Comparison of ENCODE assay signal across 10 mouse cellular contexts in the genomic region with DNA sequence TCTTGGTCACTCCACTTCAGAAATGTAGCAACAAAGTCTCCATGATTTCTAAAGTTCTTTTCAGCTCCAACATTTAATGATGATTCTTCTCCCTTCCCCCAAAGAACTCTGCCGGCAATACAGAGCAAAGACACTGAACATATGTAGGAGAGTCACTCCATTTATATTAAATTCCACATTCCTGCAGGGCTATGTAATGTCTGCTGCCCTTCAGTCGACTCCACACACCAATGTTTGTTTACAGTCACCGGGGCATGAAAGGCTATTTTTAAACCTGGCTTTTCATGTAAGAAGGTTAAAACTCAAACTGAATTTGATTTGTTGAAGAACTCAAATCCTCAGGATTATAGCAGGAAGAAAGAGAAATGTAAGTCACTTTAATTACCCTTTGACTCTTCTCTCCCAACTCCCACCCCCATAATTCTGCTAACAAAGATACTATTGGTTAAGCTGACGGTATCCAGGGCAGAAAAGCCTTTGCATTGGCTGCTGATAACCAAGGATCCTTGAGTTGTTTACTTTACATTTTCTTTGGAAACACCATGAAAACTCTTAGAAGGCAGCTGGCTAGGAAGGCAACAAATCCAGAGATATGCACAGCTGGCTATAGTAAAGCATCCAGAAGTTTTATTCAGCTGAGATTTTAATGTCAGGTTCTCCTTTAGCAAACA.
DNase-seq lines count a peak whose midpoint lies in the region.
"Had no signal": no experiment of that assay in that cellular context is flagged by ENCODE, and none has a peak within 500 bp of the region (broad histone marks: within the 10 kb centered on the region; RNA-seq: fewer than 3 reads in every experiment).

No protein-coding gene starts in this region.

- DNase-seq in kidney, adult 11 months, result peak; percentile 34
- DNase-seq in kidney, adult 18-20 months, result no peak
- peak; percentile 5 for DNase-seq in embryo, embryonic 9.5 days (ENCODE audit: extremely low spot score)
- peak; percentile 10 for DNase-seq in heart, postnatal 4 days
- DNase-seq in mesoderm, embryonic 11.5 days (ENCODE audit: low read depth, low spot score), result peak; percentile 56
- DNase-seq in cerebellum, adult 9-11 months, result no peak
- DNase-seq in cerebellum, postnatal 4 days (ENCODE audit: low spot score in 2 of 2), result no peak
- DNase-seq in thymus, postnatal 14 days, result no peak
- DNase-seq: right cerebral cortex, postnatal 4 days; thymus, adult 18-20 months had no signal

Comparison
In these comparisons a context has a peak if more than half of its experiments do, and no peak if none do; other contexts are left out.
1. DNase-seq: peak in kidney, adult 11 months (single experiment), embryo, embryonic 9.5 days (single experiment), heart, postnatal 4 days (single experiment) and mesoderm, embryonic 11.5 days (single experiment); none in kidney, adult 18-20 months (single experiment), cerebellum, adult 9-11 months (single experiment), cerebellum, postnatal 4 days (0 of 2) and thymus, postnatal 14 days (single experiment).